Mouse (Mus musculus) stomach, postnatal 0 days (tissue): Measurements from ENCODE around the gene Spint1. TPM values are rescaled to one million over a fixed set of nuclear protein-coding genes. Genes with fewer than 3 reads are reported as not detected.
A peak's percentile ranks its signal among the peaks of the same experiment; 100 is the strongest.

Experiments
- ATAC-seq: fragments of 200-750 bp; cut with Nextera tagmentation; 2 replicates; pipeline ENCODE4 v1.8.0; 2017; ENCODE audit not compliant: low FRiP score, low TSS enrichment
- DNase-seq: peaks from one replicate; pipeline ENCODE4 v3.0.0-alpha.2; 2016; ENCODE audit warnings: low spot score
- H3K27ac ChIP-seq: fragments of 300-500 bp; sonication (generic); replicated peaks from 2 replicates; pipeline ENCODE4 v1.5.1; 2014; ENCODE audit warnings: mild to moderate bottlenecking, control low read depth
- H3K27me3 ChIP-seq: fragments of 300-500 bp; sonication (generic); 2 replicates; pipeline ENCODE4 v1.6.1; 2014; ENCODE audit warnings: low read length; ENCODE audit not compliant: control insufficient read depth, insufficient read depth
- H3K36me3 ChIP-seq: fragments of 300-500 bp; sonication (generic); 2 replicates; pipeline ENCODE4 v1.6.1; 2014; ENCODE audit warnings: low read length, mixed read lengths; ENCODE audit not compliant: control insufficient read depth, insufficient read depth
- H3K4me1 ChIP-seq: fragments of 300-500 bp; sonication (generic); replicated peaks from 2 replicates; pipeline ENCODE4 v1.6.1; 2014; ENCODE audit warnings: antibody characterized with exemption; ENCODE audit not compliant: control insufficient read depth, insufficient read depth
- H3K4me2 ChIP-seq: fragments of 300-500 bp; sonication (generic); replicated peaks from 2 replicates; pipeline ENCODE4 v1.6.1; 2014; ENCODE audit warnings: low read depth, mild to moderate bottlenecking, control low read depth, moderate library complexity
- H3K4me3 ChIP-seq: fragments of 300-500 bp; sonication (generic); 2 replicates; pipeline ENCODE4 v1.5.1; 2014; ENCODE audit warnings: low read depth, low read length, control low read depth
- H3K9ac ChIP-seq: fragments of 300-500 bp; sonication (generic); 2 replicates; pipeline ENCODE4 v1.6.1; 2014; ENCODE audit warnings: mild to moderate bottlenecking, low read length, control low read depth, mixed read lengths
- H3K9me3 ChIP-seq: fragments of 300-500 bp; sonication (generic); 2 replicates; pipeline ENCODE4 v1.6.1; 2016; ENCODE audit warnings: low read length; ENCODE audit not compliant: control insufficient read depth
- CTCF ChIP-seq: IDR thresholded peaks from 2 replicates; pipeline ENCODE4 v1.5.1; 2016; ENCODE audit warnings: antibody characterized with exemption, low read depth, mild to moderate bottlenecking, moderate library complexity
- EP300 ChIP-seq: optimal IDR thresholded peaks from 2 replicates; pipeline ENCODE3; 2016; ENCODE audit warnings: antibody characterized with exemption
- WGBS: fragments of 180-500 bp; shearing (Covaris S2); extraction: QIAGEN DNeasy Blood & Tissue Kit; methylation state at CpG from one replicate; pipeline ENCODE4 v1.1.7; 2014; 5-methylcytosine and 5-hydroxymethylcytosine counted together
- polyA plus RNA-seq: library from polyadenylated mRNA; unstranded; fragments of >200 nt; fragmentation: Nextera tagmentation; extraction: Ambion mirVana; gene quantifications from 2 replicates; pipeline ENCODE4 v1.2.1, GENCODE M21; 2015

Gene Spint1
- polyA plus RNA-seq, 1 experiment from 2014 or later = 70.9 TPM

- peak overlapping the region; percentile 93 for H3K27ac ChIP-seq
- no peaks in the 10 kb centered on the region for H3K4me1 ChIP-seq
- 29% methylated on average over 2 of the region's 2 CpGs for WGBS
- peak overlapping the region; percentile 76 for H3K9ac ChIP-seq
- H3K4me2 ChIP-seq = peak overlapping the region; percentile 69
- peak overlapping the region; percentile 56 for H3K4me3 ChIP-seq
- peak; percentile 84 for DNase-seq
- H3K27me3 ChIP-seq = peaks cover 3% of the 10 kb centered on the region; the same call in 1 of the 2 replicates
- peak; percentile 84 for ATAC-seq
- TF ChIP-seq CTCF (no peak), EP300 (no peak)
- H3K9me3 ChIP-seq = no peaks in the 10 kb centered on the region
- no peaks in the 10 kb centered on the region for H3K36me3 ChIP-seq
Observed at GRCm38 (mm10) chr2:119238671-119239070, 1.5 kb downstream of the Spint1 start.

- DNase-seq (peak; percentile 45), ATAC-seq (no peak)
- TF ChIP-seq CTCF (no peak), EP300 (no peak)
- H3K27ac ChIP-seq = peak overlapping the region; percentile 40; the same call in 1 of the 2 replicates
- no peaks in the 10 kb centered on the region for H3K9me3 ChIP-seq
- no peaks in the 10 kb centered on the region for H3K4me1 ChIP-seq
- H3K27me3 ChIP-seq = peaks cover 3% of the 10 kb centered on the region; the same call in 1 of the 2 replicates
- no peaks in the 10 kb centered on the region for H3K36me3 ChIP-seq
- 56% methylated on average over 4 of the region's 4 CpGs for WGBS
- H3K4me3 ChIP-seq = 0 out of 2 replicates have a peak overlapping the region, but pooled peaks have one; percentile 6
- no peak overlapping the region for H3K9ac ChIP-seq
- peak overlapping the region; percentile 69 for H3K4me2 ChIP-seq
Observed at GRCm38 (mm10) chr2:119240075-119240818, 3.1 kb downstream of the Spint1 start.

GRCm38 (mm10) chr2:119240819-119241186 lies 3.6 kb downstream of the Spint1 start:
- WGBS = 79% methylated on average over 4 of the region's 4 CpGs
- no peak for DNase-seq
- no peak overlapping the region for H3K27ac ChIP-seq
- no peaks in the 10 kb centered on the region for H3K36me3 ChIP-seq
- no peak overlapping the region for H3K9ac ChIP-seq
- H3K4me3 ChIP-seq = no peak overlapping the region
- H3K4me2 ChIP-seq = no peak overlapping the region
- no peak for ATAC-seq
- H3K9me3 ChIP-seq = no peaks in the 10 kb centered on the region
- H3K27me3 ChIP-seq = peaks cover 3% of the 10 kb centered on the region; the same call in 1 of the 2 replicates
- TF ChIP-seq CTCF (no peak), EP300 (no peak)
- no peaks in the 10 kb centered on the region for H3K4me1 ChIP-seq

GRCm38 (mm10) chr2:119242548-119242947 lies 5.4 kb downstream of the Spint1 start:
- no peak for ATAC-seq
- H3K4me2 ChIP-seq = no peak overlapping the region
- H3K9ac ChIP-seq = no peak overlapping the region
- H3K27ac ChIP-seq = no peak overlapping the region
- no peaks in the 10 kb centered on the region for H3K27me3 ChIP-seq
- H3K4me3 ChIP-seq = no peak overlapping the region
- TF ChIP-seq CTCF (no peak), EP300 (no peak)
- DNase-seq = no peak
- no peaks in the 10 kb centered on the region for H3K9me3 ChIP-seq
- H3K4me1 ChIP-seq = no peaks in the 10 kb centered on the region
- 63% methylated on average over 9 of the region's 9 CpGs for WGBS
- H3K36me3 ChIP-seq = no peaks in the 10 kb centered on the region

- Histone ChIP-seq H3K9me3 (no peaks in the 10 kb centered on the region), H3K9ac (no peak overlapping the region), H3K4me2 (no peak overlapping the region), H3K4me1 (no peaks in the 10 kb centered on the region), H3K27me3 (no peaks in the 10 kb centered on the region), H3K36me3 (no peaks in the 10 kb centered on the region), H3K4me3 (no peak overlapping the region), H3K27ac (no peak overlapping the region)
- DNase-seq = no peak
- TF ChIP-seq EP300 (no peak), CTCF (no peak)
- 74% methylated on average over 7 of the region's 7 CpGs for WGBS
- ATAC-seq = no peak
Observed at GRCm38 (mm10) chr2:119245246-119245645, 8.1 kb downstream of the Spint1 start.

GRCm38 (mm10) chr2:119247904-119248303 lies 10.7 kb downstream of the Spint1 start:
- DNase-seq (no peak), ATAC-seq (no peak)
- WGBS = 85% methylated on average over 9 of the region's 9 CpGs
- H3K9me3 ChIP-seq = no peaks in the 10 kb centered on the region
- H3K4me3 ChIP-seq = no peak overlapping the region
- TF ChIP-seq CTCF (no peak), EP300 (no peak)
- H3K4me1 ChIP-seq = no peaks in the 10 kb centered on the region
- no peaks in the 10 kb centered on the region for H3K27me3 ChIP-seq
- H3K36me3 ChIP-seq = no peaks in the 10 kb centered on the region
- no peak overlapping the region for H3K27ac ChIP-seq
- H3K4me2 ChIP-seq = no peak overlapping the region
- H3K9ac ChIP-seq = no peak overlapping the region
